Mouse (Mus musculus): ENCODE measurements around the gene Myh11. TPM values are rescaled to one million over a fixed set of nuclear protein-coding genes. Genes with fewer than 3 reads are reported as not detected.

The Myh11 gene
- total and polyA plus RNA-seq, 2 experiments from 2014 or later: 0.74 to 0.99 TPM

DNA sequence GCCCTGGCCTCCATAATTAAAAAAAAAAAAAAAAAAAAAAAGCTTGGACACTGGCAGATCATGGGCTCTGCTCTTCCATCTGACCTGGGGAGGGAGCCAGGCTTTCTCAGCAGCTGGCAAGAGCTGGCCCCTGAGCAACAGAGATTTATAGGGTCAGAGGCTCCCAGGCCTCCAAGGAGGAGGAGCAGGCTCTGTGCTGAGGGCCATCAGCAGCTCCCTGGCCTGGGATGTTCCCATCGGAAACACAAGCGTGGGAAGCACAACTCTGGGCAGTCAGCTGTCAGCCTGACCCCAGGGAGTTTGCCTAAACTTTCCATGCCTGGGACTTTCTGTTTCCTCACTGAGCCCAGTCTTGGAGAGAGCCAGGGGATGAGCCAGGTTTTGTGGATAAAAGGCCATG, 32.3 kb downstream of the Myh11 start:
- 48% methylated on average over 2 of the region's 2 CpGs for WGBS
- ATAC-seq (no peak), DNase-seq (ENCODE audit: low spot score) (no peak)

DNA sequence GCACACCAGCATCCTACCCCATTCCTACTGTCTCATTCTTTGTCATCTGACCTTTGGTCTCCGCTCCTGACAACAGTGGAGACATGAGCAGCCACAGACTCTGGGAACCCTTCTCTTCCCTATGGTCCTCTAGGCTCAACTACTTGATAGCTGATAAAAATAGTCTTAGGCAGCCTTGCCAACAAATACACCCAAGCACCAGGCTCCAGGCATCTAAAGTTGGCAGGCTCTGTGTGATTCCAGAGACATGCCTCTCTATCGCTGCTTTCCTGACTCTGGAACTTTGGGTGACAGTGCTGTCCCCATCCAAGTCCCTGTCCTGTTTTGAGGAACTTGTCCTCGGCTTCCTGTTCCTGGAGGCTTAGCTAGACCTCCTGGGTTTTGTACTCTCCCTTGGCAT, 37.6 kb downstream of the Myh11 start:
- no peak for TF ChIP-seq CTCF (IDR thresholded peaks at IDR 0.05; ENCODE audit: low read depth)
- WGBS: 85% methylated on average over 3 of the region's 3 CpGs
- H3K4me2 ChIP-seq (ENCODE audit: low read depth, low read length): no peak overlapping the region

More for the DNA sequence above, 32.3 kb downstream of the Myh11 start:
- Histone ChIP-seq H3K4me3 (ENCODE audit: low read length) (no peak overlapping the region), H3K9ac (replicated peaks; ENCODE audit: low read length) (no peak overlapping the region), H3K36me3 (ENCODE audit: insufficient read depth, low read length) (no peaks in the 10 kb centered on the region), H3K9me3 (ENCODE audit: low read length) (no peaks in the 10 kb centered on the region), H3K4me2 (ENCODE audit: low read depth, low read length) (no peak overlapping the region), H3K27ac (no peak overlapping the region), H3K4me1 (ENCODE audit: insufficient read depth, low read length) (no peaks in the 10 kb centered on the region), H3K27me3 (ENCODE audit: insufficient read depth, low read length) (no peaks in the 10 kb centered on the region)
- TF ChIP-seq CTCF (IDR thresholded peaks at IDR 0.05; ENCODE audit: low read depth): no peak

DNA sequence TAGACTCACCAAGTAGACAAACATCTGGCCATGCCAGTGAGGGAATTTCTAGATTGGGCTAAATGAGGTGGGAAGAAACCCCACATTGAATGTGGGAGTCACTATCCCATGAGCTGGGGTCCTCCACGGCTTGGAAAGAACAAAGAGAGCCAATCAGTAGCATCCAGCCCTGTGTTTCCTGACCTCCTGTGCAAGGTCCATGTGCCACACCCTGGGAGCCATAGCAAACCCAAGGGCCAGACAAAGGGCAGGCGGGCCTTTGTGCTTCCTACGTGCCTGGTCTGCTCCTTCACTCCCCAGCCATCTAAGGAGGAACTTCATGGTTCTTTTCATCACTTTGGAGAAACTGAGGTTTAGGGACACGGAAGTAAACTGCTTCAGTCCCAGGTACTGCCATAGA, 38.3 kb downstream of the Myh11 start:
- WGBS: 67% methylated on average over 4 of the region's 4 CpGs
- ATAC-seq (no peak), DNase-seq (ENCODE audit: low spot score) (no peak)
- no peaks in the 10 kb centered on the region for H3K9me3 ChIP-seq (ENCODE audit: low read length)
- TF ChIP-seq CTCF (IDR thresholded peaks at IDR 0.05; ENCODE audit: low read depth): no peak
- no peaks in the 10 kb centered on the region for H3K36me3 ChIP-seq (ENCODE audit: insufficient read depth, low read length)
- H3K27ac ChIP-seq: no peak overlapping the region
- no peak overlapping the region for H3K4me3 ChIP-seq (ENCODE audit: low read length)
- H3K27me3 ChIP-seq (ENCODE audit: insufficient read depth, low read length): no peaks in the 10 kb centered on the region
- H3K4me1 ChIP-seq (ENCODE audit: insufficient read depth, low read length): no peaks in the 10 kb centered on the region
- no peak overlapping the region for H3K4me2 ChIP-seq (ENCODE audit: low read depth, low read length)
- no peak overlapping the region for H3K9ac ChIP-seq (replicated peaks; ENCODE audit: low read length)

More for the DNA sequence above, 37.6 kb downstream of the Myh11 start:
- ATAC-seq: no peak
- Histone ChIP-seq H3K9ac (replicated peaks; ENCODE audit: low read length) (no peak overlapping the region), H3K4me1 (ENCODE audit: insufficient read depth, low read length) (no peaks in the 10 kb centered on the region), H3K27ac (no peak overlapping the region), H3K27me3 (ENCODE audit: insufficient read depth, low read length) (no peaks in the 10 kb centered on the region), H3K4me3 (ENCODE audit: low read length) (no peak overlapping the region), H3K9me3 (ENCODE audit: low read length) (no peaks in the 10 kb centered on the region), H3K36me3 (ENCODE audit: insufficient read depth, low read length) (no peaks in the 10 kb centered on the region)
- DNase-seq (ENCODE audit: low spot score): no peak

DNA sequence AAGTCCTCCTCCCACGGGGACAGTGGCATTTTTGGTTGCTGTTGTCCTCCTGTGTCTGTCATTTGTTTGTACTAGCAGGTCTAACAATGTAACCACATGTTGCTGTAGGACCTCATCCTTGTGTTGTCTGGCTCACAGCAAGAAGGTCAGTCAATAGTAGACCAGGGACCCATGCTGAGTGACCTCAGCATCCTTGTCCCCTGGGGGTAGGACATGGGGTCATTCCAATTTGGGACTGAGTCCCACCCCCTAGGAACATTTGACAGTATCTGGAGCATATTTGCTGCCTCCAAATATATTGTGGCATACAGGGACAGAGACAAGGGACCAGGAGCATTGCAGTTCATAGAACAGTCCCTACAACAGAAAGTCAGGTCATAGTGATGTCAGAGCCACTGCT, 41.3 kb downstream of the Myh11 start:
- H3K4me3 ChIP-seq (ENCODE audit: low read length): no peak overlapping the region
- no peak overlapping the region for H3K4me2 ChIP-seq (ENCODE audit: low read depth, low read length)
- no peak for ATAC-seq
- no peaks in the 10 kb centered on the region for H3K4me1 ChIP-seq (ENCODE audit: insufficient read depth, low read length)
- TF ChIP-seq CTCF (IDR thresholded peaks at IDR 0.05; ENCODE audit: low read depth): no peak
- H3K27ac ChIP-seq: no peak overlapping the region
- H3K36me3 ChIP-seq (ENCODE audit: insufficient read depth, low read length): no peaks in the 10 kb centered on the region
- H3K9me3 ChIP-seq (ENCODE audit: low read length): no peaks in the 10 kb centered on the region
- 61% methylated on average over 1 of the region's 1 CpGs for WGBS
- DNase-seq (ENCODE audit: low spot score): no peak
- no peak overlapping the region for H3K9ac ChIP-seq (replicated peaks; ENCODE audit: low read length)
- H3K27me3 ChIP-seq (ENCODE audit: insufficient read depth, low read length): no peaks in the 10 kb centered on the region

DNA sequence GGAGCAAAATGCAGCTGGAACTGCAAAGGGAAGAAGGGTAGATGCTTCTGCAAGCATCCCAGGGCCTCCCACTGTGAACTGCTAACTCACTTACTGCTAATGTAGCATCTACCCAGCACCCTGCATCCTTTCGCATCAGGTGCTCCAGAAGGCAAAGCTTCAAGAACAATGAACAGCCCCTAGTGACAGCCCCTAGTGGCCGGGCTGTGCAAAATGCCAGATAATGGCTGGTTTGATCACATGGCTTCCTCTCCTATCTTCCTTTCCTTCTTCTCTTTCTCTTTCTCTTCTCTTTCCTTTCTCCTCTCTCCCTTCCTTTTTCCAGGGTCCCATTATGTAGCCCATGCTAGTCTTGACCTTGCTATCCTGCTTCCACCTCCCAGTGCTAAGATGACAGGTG, 48.6 kb downstream of the Myh11 start:
- peak; percentile 54 for TF ChIP-seq CTCF (IDR thresholded peaks at IDR 0.05; ENCODE audit: low read depth)
- Histone ChIP-seq H3K9me3 (ENCODE audit: low read length) (no peaks in the 10 kb centered on the region), H3K4me3 (ENCODE audit: low read length) (no peak overlapping the region), H3K4me2 (ENCODE audit: low read depth, low read length) (no peak overlapping the region), H3K4me1 (ENCODE audit: insufficient read depth, low read length) (no peaks in the 10 kb centered on the region), H3K36me3 (ENCODE audit: insufficient read depth, low read length) (no peaks in the 10 kb centered on the region), H3K9ac (replicated peaks; ENCODE audit: low read length) (no peak overlapping the region), H3K27me3 (ENCODE audit: insufficient read depth, low read length) (no peaks in the 10 kb centered on the region), H3K27ac (no peak overlapping the region)
- ATAC-seq (no peak), DNase-seq (ENCODE audit: low spot score) (no peak)
- 21% methylated on average over 2 of the region's 2 CpGs for WGBS

DNA sequence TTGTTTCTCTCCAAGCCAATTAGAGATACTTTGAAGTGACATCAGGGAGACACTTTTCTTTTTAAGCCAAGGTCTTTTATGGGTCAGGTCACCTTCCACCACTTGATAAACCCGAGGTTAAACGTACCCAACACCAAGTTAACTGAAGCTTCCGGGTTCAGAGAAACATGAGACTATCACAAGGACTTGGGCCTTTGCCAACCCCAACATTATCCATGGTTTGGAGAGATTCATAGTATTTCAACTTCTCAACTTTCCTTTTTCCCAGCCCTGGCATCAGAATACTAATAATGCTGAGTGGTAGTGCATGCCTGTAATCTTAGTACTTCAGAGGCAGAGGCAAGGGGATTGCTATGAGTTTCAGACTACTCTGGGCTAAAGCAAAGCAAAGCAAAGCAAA, 49.1 kb downstream of the Myh11 start:
- H3K4me1 ChIP-seq (ENCODE audit: insufficient read depth, low read length): no peaks in the 10 kb centered on the region
- H3K27ac ChIP-seq: no peak overlapping the region
- no peak overlapping the region for H3K9ac ChIP-seq (replicated peaks; ENCODE audit: low read length)
- no peaks in the 10 kb centered on the region for H3K9me3 ChIP-seq (ENCODE audit: low read length)
- ATAC-seq (no peak), DNase-seq (ENCODE audit: low spot score) (peak; percentile 13)
- TF ChIP-seq CTCF (IDR thresholded peaks at IDR 0.05; ENCODE audit: low read depth): no peak
- H3K27me3 ChIP-seq (ENCODE audit: insufficient read depth, low read length): no peaks in the 10 kb centered on the region
- H3K4me2 ChIP-seq (ENCODE audit: low read depth, low read length): no peak overlapping the region
- H3K36me3 ChIP-seq (ENCODE audit: insufficient read depth, low read length): no peaks in the 10 kb centered on the region
- 81% methylated on average over 3 of the region's 3 CpGs for WGBS
- no peak overlapping the region for H3K4me3 ChIP-seq (ENCODE audit: low read length)

DNA sequence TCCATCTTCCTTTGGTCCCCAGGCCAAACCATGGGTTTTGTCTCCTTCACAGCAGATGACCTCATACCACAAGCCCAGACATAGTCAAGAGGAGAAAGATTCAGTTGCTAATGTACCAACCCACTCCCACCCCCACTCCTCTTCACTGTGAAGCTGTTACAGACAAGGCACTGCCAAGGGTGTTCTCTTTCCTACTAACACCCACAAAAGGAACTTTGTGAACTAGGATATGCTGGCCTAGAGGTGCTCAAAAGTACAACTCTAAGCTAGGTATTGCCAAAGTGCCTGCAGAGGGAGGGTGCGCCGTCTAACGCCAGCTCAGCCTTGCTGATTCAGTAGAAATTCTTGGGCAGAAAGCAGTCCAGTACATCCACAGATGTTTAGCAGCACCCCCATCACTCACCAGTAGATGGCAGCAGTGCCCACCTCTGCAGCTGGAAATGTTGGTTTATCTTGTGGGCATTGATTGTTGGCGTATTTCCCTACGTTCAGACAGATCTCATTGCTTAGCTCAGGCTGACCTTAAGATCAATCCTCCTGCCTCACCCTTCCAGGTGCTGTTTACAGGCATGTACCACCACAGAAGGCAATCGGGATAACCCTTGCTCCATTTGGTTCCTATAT, 54.0 kb downstream of the Myh11 start:
- 24% methylated on average over 6 of the region's 6 CpGs for WGBS
- ATAC-seq: peak; percentile 81
- no peak overlapping the region for H3K27ac ChIP-seq

More for the DNA sequence above, 54.0 kb downstream of the Myh11 start:
- H3K4me2 ChIP-seq (ENCODE audit: low read depth, low read length): no peak overlapping the region
- TF ChIP-seq CTCF (IDR thresholded peaks at IDR 0.05; ENCODE audit: low read depth): peak; percentile 98
- DNase-seq (ENCODE audit: low spot score): peak; percentile 84
- no peaks in the 10 kb centered on the region for H3K27me3 ChIP-seq (ENCODE audit: insufficient read depth, low read length)
- no peaks in the 10 kb centered on the region for H3K9me3 ChIP-seq (ENCODE audit: low read length)
- no peaks in the 10 kb centered on the region for H3K36me3 ChIP-seq (ENCODE audit: insufficient read depth, low read length)
- no peak overlapping the region for H3K4me3 ChIP-seq (ENCODE audit: low read length)
- H3K9ac ChIP-seq (replicated peaks; ENCODE audit: low read length): no peak overlapping the region
- no peaks in the 10 kb centered on the region for H3K4me1 ChIP-seq (ENCODE audit: insufficient read depth, low read length)
